Mouse (Mus musculus) gastrocnemius, postnatal 14 days (tissue): ENCODE measurements around the gene Bhlhe41. TPM values are rescaled to one million over a fixed set of nuclear protein-coding genes. Genes with fewer than 3 reads are reported as not detected.
A peak's percentile ranks its signal among the peaks of the same experiment; 100 is the strongest.

ENCODE experiments used
- DNase-seq: peaks from one replicate; pipeline ENCODE4 v3.0.0; 2021; ENCODE audit warnings: mixed read lengths
- intact Hi-C: fragments of 180-260 bp; cut with DNase I; formaldehyde crosslinking; loops from one replicate; pipeline ENCODE4 v1.15.1; 2025; ENCODE audit warnings: low total_unique reads
- long read RNA-seq, 2 experiments: library from polyadenylated mRNA; stranded (forward); transcript quantifications; one replicate each; pipeline ENCODE4 v2.0.0; 2021
- total RNA-seq, 2 experiments: library from RNA; stranded (reverse); gene quantifications; 2 replicates each; pipeline ENCODE4 v1.2.3; 2021

Gene Bhlhe41
- total RNA-seq: 10 to 100 TPM; 29.8 to 41.7 TPM
- long read RNA-seq, experiment 1, full-length matches to known transcripts: 1 of 6 reads
- long read RNA-seq, experiment 1, partial matches to known transcripts: 2 of 6 reads
- long read RNA-seq, experiment 1, other reads (novel, unspliced or antisense): 3 of 6 reads
- long read RNA-seq, experiment 2, full-length matches to known transcripts: 7 of 17 reads
- long read RNA-seq, experiment 2, partial matches to known transcripts: 6 of 17 reads
- long read RNA-seq, experiment 2, other reads (novel, unspliced or antisense): 4 of 17 reads

GRCm38 (mm10) chr6:145865289-145865885, at the start of gene Bhlhe41:
TSS of gene Bhlhe41 (minus strand) at chr6:145865558.
- intact Hi-C loops: no loop called here
- DNase-seq: peak; percentile 87

GRCm38 (mm10) chr6:145912232-145912631, 46.9 kb upstream of the Bhlhe41 start:
- no peak for DNase-seq
- intact Hi-C loops: no loop called here

- intact Hi-C loops: no loop called here
- DNase-seq: no peak
These were observed 45.4 kb upstream of the Bhlhe41 start for GRCm38 (mm10) chr6:145910469-145911426.

GRCm38 (mm10) chr6:145909943-145910342, 44.6 kb upstream of the Bhlhe41 start:
- intact Hi-C loops: no loop called here
- DNase-seq: no peak

GRCm38 (mm10) chr6:145906096-145906890, 40.9 kb upstream of the Bhlhe41 start:
- intact Hi-C loops: no loop called here
- DNase-seq: no peak

GRCm38 (mm10) chr6:145904616-145905015, 39.3 kb upstream of the Bhlhe41 start:
- intact Hi-C loops: no loop called here
- no peak for DNase-seq

GRCm38 (mm10) chr6:145904169-145904568, 38.8 kb upstream of the Bhlhe41 start:
- intact Hi-C loops: no loop called here
- DNase-seq: no peak

- intact Hi-C loops: no loop called here
- no peak for DNase-seq
These were observed 29.4 kb upstream of the Bhlhe41 start for GRCm38 (mm10) chr6:145894669-145895342.

GRCm38 (mm10) chr6:145893366-145894021, 28.1 kb upstream of the Bhlhe41 start:
- intact Hi-C loops: no loop called here

GRCm38 (mm10) chr6:145892381-145893265, 27.3 kb upstream of the Bhlhe41 start:
- DNase-seq: no peak
- intact Hi-C loops: no loop called here

More at GRCm38 (mm10) chr6:145893366-145894021, 28.1 kb upstream of the Bhlhe41 start:
- DNase-seq: no peak

GRCm38 (mm10) chr6:145891951-145892350, 26.6 kb upstream of the Bhlhe41 start:
- intact Hi-C loops: no loop called here
- DNase-seq: no peak

- intact Hi-C loops: no loop called here
- DNase-seq: no peak
These were observed 22.4 kb upstream of the Bhlhe41 start for GRCm38 (mm10) chr6:145887719-145888118.

GRCm38 (mm10) chr6:145886277-145886676, 20.9 kb upstream of the Bhlhe41 start:
- intact Hi-C loops: no loop called here
- peak; percentile 38 for DNase-seq

GRCm38 (mm10) chr6:145885069-145885468, 19.7 kb upstream of the Bhlhe41 start:
- intact Hi-C loops: no loop called here
- DNase-seq: no peak

- no peak for DNase-seq
- intact Hi-C loops: no loop called here
These were observed 18.3 kb upstream of the Bhlhe41 start for GRCm38 (mm10) chr6:145883668-145884067.

GRCm38 (mm10) chr6:145883010-145883409, 17.7 kb upstream of the Bhlhe41 start:
- DNase-seq: no peak
- intact Hi-C loops: no loop called here

- intact Hi-C loops: no loop called here
- DNase-seq: no peak
These were observed 15.3 kb upstream of the Bhlhe41 start for GRCm38 (mm10) chr6:145880609-145881008.
